Mouse (Mus musculus) hindbrain, postnatal 0 days (tissue): ENCODE measurements around the gene Scfd2. TPM values are rescaled to one million over a fixed set of nuclear protein-coding genes. Genes with fewer than 3 reads are reported as not detected.

Experiments used
- ATAC-seq: fragments of 200-750 bp; cut with Nextera tagmentation; 2 replicates; pipeline ENCODE4 v1.8.0; 2017; ENCODE audit warnings: mild to moderate bottlenecking, moderate TSS enrichment, moderate library complexity
- DNase-seq: peaks from one replicate; pipeline ENCODE4 v3.0.0-alpha.2; 2015; ENCODE audit warnings: low spot score
- H3K27ac ChIP-seq: fragments of 300-500 bp; sonication (generic); 2 replicates; pipeline ENCODE4 v1.5.1; 2014; ENCODE audit warnings: mild to moderate bottlenecking
- H3K27me3 ChIP-seq: fragments of 300-500 bp; sonication (generic); 2 replicates; pipeline ENCODE4 v1.6.1; 2014; ENCODE audit warnings: low read length, mixed read lengths; ENCODE audit not compliant: insufficient read depth
- H3K36me3 ChIP-seq: fragments of 300-500 bp; sonication (generic); 2 replicates; pipeline ENCODE4 v1.6.1; 2014; ENCODE audit warnings: low read length, mixed read lengths; ENCODE audit not compliant: insufficient read depth
- H3K4me1 ChIP-seq: fragments of 300-500 bp; sonication (generic); 2 replicates; pipeline ENCODE4 v1.6.1; 2014; ENCODE audit warnings: antibody characterized with exemption, low read length, mixed read lengths; ENCODE audit not compliant: insufficient read depth
- H3K4me2 ChIP-seq: fragments of 300-500 bp; sonication (generic); 2 replicates; pipeline ENCODE4 v1.6.1; 2014; ENCODE audit warnings: low read depth, mild to moderate bottlenecking, low read length, moderate library complexity, mixed read lengths
- H3K4me3 ChIP-seq: fragments of 300-500 bp; sonication (generic); 2 replicates; pipeline ENCODE4 v1.5.1; 2014; ENCODE audit warnings: low read length
- H3K9ac ChIP-seq: fragments of 300-500 bp; sonication (generic); replicated peaks from 2 replicates; pipeline ENCODE4 v1.6.1; 2014; ENCODE audit warnings: mild to moderate bottlenecking, low read length, moderate library complexity, mixed read lengths
- H3K9me3 ChIP-seq: fragments of 300-500 bp; sonication (generic); 2 replicates; pipeline ENCODE4 v1.6.1; 2016; ENCODE audit warnings: low read length, mixed read lengths
- CTCF ChIP-seq: IDR thresholded peaks from 2 replicates; pipeline ENCODE4 v1.5.1; 2016; ENCODE audit warnings: antibody characterized with exemption, control low read depth, low read depth
- WGBS: fragments of 180-500 bp; shearing (Covaris S2); extraction: QIAGEN DNeasy Blood & Tissue Kit; methylation state at CpG from one replicate; pipeline ENCODE4 v1.1.7; 2014; 5-methylcytosine and 5-hydroxymethylcytosine counted together
- polyA plus RNA-seq: library from polyadenylated mRNA; unstranded; fragments of >200 nt; fragmentation: Nextera tagmentation; extraction: Ambion mirVana; gene quantifications from 2 replicates; pipeline ENCODE4 v1.2.1, GENCODE M21; 2015
- total RNA-seq: library from RNA; depleted of rRNA; stranded (reverse); fragments of >200 nt; gene quantifications from 2 replicates; pipeline ENCODE4 v1.2.3, GENCODE M21; 2014

Scfd2 gene
- total and polyA plus RNA-seq, 2 experiments from 2014 or later, result 18.9 to 35.1 TPM

DNA sequence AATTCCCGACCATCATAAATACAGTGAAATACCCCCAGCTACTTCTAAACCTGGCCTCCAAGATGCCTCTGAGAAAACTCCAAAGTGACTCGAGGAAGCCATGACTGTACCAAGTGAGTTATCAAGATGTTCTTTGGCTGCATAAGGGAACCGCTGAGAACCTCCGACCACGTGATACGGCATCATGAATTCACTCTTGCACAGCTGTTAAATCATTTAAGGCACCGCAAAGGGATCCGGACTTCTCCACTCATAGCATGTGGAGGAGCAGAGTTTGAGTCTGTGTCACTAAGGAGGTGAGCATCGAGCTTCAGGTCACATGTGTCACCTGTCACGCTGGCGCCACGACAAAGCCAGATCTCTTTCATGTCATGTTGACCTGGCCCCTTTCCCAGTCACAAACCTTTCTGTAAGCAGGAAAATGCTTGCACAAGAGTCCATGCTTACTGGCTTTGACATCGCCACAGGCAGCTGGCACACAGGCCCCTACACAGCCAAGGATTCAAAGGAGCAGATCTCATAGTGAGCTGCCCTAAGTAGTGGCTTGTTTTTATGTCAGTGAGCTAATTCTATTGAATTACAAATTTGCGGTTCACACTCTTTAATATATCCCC, 287.0 kb downstream of the Scfd2 start:
- no peaks in the 10 kb centered on the region for H3K27me3 ChIP-seq
- H3K4me1 ChIP-seq, result peaks cover 6% of the 10 kb centered on the region; the same call in 1 of the 2 replicates
- ATAC-seq (no peak), DNase-seq (peak; percentile 53)
- H3K4me2 ChIP-seq, result no peak overlapping the region
- no peak overlapping the region for H3K27ac ChIP-seq
- WGBS, result 68% methylated on average over 14 of the region's 14 CpGs
- no peak overlapping the region for H3K9ac ChIP-seq
- TF ChIP-seq CTCF, result no peak
- no peaks in the 10 kb centered on the region for H3K36me3 ChIP-seq
- H3K4me3 ChIP-seq, result no peak overlapping the region
- H3K9me3 ChIP-seq, result no peaks in the 10 kb centered on the region

GRCm38 (mm10) chr5:74242654-74243053, 288.9 kb downstream of the Scfd2 start:
- no peak for TF ChIP-seq CTCF
- H3K27me3 ChIP-seq, result no peaks in the 10 kb centered on the region
- H3K4me2 ChIP-seq, result no peak overlapping the region
- whole genome bisulfite sequencing, result 71% methylated on average over 3 of the region's 3 CpGs
- no peak overlapping the region for H3K4me3 ChIP-seq
- no peak overlapping the region for H3K9ac ChIP-seq
- ATAC-seq, result no peak
- H3K9me3 ChIP-seq, result no peaks in the 10 kb centered on the region
- peaks cover 6% of the 10 kb centered on the region; the same call in 1 of the 2 replicates for H3K4me1 ChIP-seq
- no peak overlapping the region for H3K27ac ChIP-seq
- no peaks in the 10 kb centered on the region for H3K36me3 ChIP-seq
- no peak for DNase-seq

DNA sequence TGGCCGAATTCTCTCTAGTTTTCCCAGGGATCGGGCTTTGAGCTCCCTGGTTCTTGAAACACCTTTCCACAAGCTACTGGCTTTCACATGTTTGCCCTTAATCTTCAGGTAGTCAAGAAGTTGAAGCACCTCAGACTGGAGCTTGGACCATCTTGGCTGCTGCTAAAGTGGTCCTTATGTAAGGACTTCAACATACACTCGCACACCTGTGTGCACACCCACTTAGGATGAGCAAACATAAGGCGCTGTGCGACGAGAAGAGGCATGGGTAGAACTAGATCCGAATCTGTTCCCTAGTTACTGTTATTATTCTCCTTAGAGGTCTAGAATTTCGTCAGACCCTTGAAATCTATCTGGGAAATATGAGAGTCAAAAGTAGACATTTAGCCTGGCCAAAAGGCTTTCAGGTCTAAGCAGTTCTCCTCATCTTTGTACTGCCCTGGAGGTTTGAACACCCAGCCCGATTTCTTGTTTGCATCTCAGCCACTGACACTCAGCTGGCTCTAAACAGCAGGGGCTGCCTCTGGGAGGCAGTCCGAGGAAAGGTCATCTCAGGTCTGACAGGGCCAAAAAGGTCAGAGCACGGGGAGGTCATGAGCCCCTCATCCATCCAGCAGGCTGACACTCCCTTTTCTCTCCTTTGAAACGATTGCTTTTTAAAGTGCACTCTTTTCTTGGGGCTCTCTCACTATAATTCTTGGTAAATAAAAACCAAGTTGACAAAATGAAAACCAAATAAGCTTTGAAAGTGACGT, 290.5 kb downstream of the Scfd2 start:
- Histone ChIP-seq H3K36me3 (no peaks in the 10 kb centered on the region), H3K9me3 (no peaks in the 10 kb centered on the region), H3K4me2 (no peak overlapping the region), H3K4me1 (peaks cover 6% of the 10 kb centered on the region; the same call in 1 of the 2 replicates), H3K4me3 (no peak overlapping the region), H3K27me3 (no peaks in the 10 kb centered on the region), H3K27ac (no peak overlapping the region), H3K9ac (no peak overlapping the region)
- WGBS, result 64% methylated on average over 13 of the region's 13 CpGs
- DNase-seq (no peak), ATAC-seq (no peak)
- no peak for TF ChIP-seq CTCF

DNA sequence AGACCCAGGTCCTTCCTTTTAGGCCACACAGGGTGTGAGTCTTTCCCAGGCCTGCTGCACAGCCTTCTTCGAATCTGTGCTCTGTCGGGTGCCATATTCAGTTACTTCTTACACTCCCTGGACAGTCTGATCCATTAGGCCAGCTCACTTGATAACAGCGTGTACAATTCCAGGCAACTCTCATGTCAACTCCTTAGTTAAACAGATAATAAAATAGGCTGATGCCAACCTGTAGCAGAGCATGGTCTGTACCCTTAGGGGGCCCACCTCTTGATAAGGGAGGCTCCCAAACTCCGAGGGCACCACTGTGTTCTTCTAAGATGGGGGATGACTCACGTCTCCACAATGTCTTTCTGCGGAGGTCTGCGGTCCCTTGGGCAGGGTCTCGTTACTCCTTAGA, 291.3 kb downstream of the Scfd2 start:
- no peaks in the 10 kb centered on the region for H3K27me3 ChIP-seq
- no peak overlapping the region for H3K9ac ChIP-seq
- no peak overlapping the region for H3K4me3 ChIP-seq
- DNase-seq (no peak), ATAC-seq (no peak)
- no peak overlapping the region for H3K27ac ChIP-seq
- no peaks in the 10 kb centered on the region for H3K4me1 ChIP-seq
- WGBS, result 76% methylated on average over 8 of the region's 8 CpGs
- no peak for TF ChIP-seq CTCF
- H3K9me3 ChIP-seq, result no peaks in the 10 kb centered on the region
- no peaks in the 10 kb centered on the region for H3K36me3 ChIP-seq
- no peak overlapping the region for H3K4me2 ChIP-seq

GRCm38 (mm10) chr5:74239369-74239768, 292.2 kb downstream of the Scfd2 start:
- Histone ChIP-seq H3K9ac (no peak overlapping the region), H3K9me3 (no peaks in the 10 kb centered on the region), H3K27me3 (no peaks in the 10 kb centered on the region), H3K27ac (no peak overlapping the region), H3K4me2 (no peak overlapping the region), H3K4me3 (no peak overlapping the region), H3K36me3 (no peaks in the 10 kb centered on the region), H3K4me1 (no peaks in the 10 kb centered on the region)
- 71% methylated on average over 1 of the region's 1 CpGs for WGBS
- no peak for ATAC-seq
- TF ChIP-seq CTCF, result no peak
- no peak for DNase-seq

- Histone ChIP-seq H3K4me3 (no peak overlapping the region), H3K36me3 (no peaks in the 10 kb centered on the region), H3K4me2 (no peak overlapping the region), H3K9ac (no peak overlapping the region), H3K27me3 (no peaks in the 10 kb centered on the region), H3K4me1 (no peaks in the 10 kb centered on the region), H3K9me3 (no peaks in the 10 kb centered on the region), H3K27ac (no peak overlapping the region)
- no peak for TF ChIP-seq CTCF
- no peak for ATAC-seq
- DNase-seq, result no peak
- 92% methylated on average over 7 of the region's 7 CpGs for WGBS
Observed at GRCm38 (mm10) chr5:74233808-74234207, 297.8 kb downstream of the Scfd2 start.

- no peaks in the 10 kb centered on the region for H3K36me3 ChIP-seq
- no peaks in the 10 kb centered on the region for H3K27me3 ChIP-seq
- no peaks in the 10 kb centered on the region for H3K4me1 ChIP-seq
- TF ChIP-seq CTCF, result no peak
- WGBS, result 39% methylated on average over 2 of the region's 2 CpGs
- no peak overlapping the region for H3K4me2 ChIP-seq
- H3K27ac ChIP-seq, result no peak overlapping the region
- H3K9me3 ChIP-seq, result no peaks in the 10 kb centered on the region
- no peak overlapping the region for H3K4me3 ChIP-seq
- no peak overlapping the region for H3K9ac ChIP-seq
- peak; percentile 43; the same call in 1 of the 2 replicates for ATAC-seq
- peak; percentile 11 for DNase-seq
Observed at GRCm38 (mm10) chr5:74230525-74230924, 301.0 kb downstream of the Scfd2 start.
